In genomic region chr8:106764529-106764928, GRCm38 (mm10) we compare ENCODE assay signal across 19 mouse cellular contexts.
"Had no signal": no experiment of that assay in that cellular context is flagged by ENCODE, and none has a peak within 500 bp of the region (broad histone marks: within the 10 kb centered on the region; RNA-seq: fewer than 3 reads in every experiment).

No protein-coding gene starts in this region.

- DNase-seq: kidney, postnatal 10 days; layer of hippocampus, postnatal 36 days; left cerebral cortex, postnatal 4 days; liver, embryonic 13.5 days; lung, adult 2 months; lung, postnatal 14 days; lung, postnatal 4 days; retina, postnatal 1 day; right cerebral cortex, postnatal 25 days; spleen, adult 18-20 months; thymus, postnatal 25 days had no signal

- ATAC-seq: midbrain, embryonic 15.5 days had no signal

- H3K27me3 ChIP-seq: limb, embryonic 12.5 days; limb, embryonic 15.5 days; liver, embryonic 13.5 days; midbrain, embryonic 15.5 days; neural tube, embryonic 13.5 days; stomach, embryonic 15.5 days had no signal

- H3K36me3 ChIP-seq: limb, embryonic 12.5 days; limb, embryonic 15.5 days; liver, embryonic 13.5 days; midbrain, embryonic 12.5 days; midbrain, embryonic 15.5 days; neural tube, embryonic 13.5 days; stomach, embryonic 15.5 days had no signal

- H3K4me1 ChIP-seq: liver, embryonic 13.5 days had no signal

- H3K4me3 ChIP-seq: left cerebral cortex, adult 2 months; limb, embryonic 12.5 days; limb, embryonic 15.5 days; liver, embryonic 13.5 days; midbrain, embryonic 12.5 days; midbrain, embryonic 15.5 days; myocyte; neural tube, embryonic 13.5 days; stomach, embryonic 15.5 days had no signal

- H3K9ac ChIP-seq: limb, embryonic 12.5 days; limb, embryonic 15.5 days; liver, embryonic 13.5 days; midbrain, embryonic 12.5 days; midbrain, embryonic 15.5 days; neural tube, embryonic 13.5 days; stomach, embryonic 15.5 days had no signal

- H3K4me2 ChIP-seq: limb, embryonic 12.5 days; limb, embryonic 15.5 days; liver, embryonic 13.5 days; midbrain, embryonic 12.5 days; midbrain, embryonic 15.5 days; neural tube, embryonic 13.5 days; stomach, embryonic 15.5 days had no signal

- H3K27ac ChIP-seq: left cerebral cortex, adult 2 months; limb, embryonic 12.5 days; limb, embryonic 15.5 days; liver, embryonic 13.5 days; midbrain, embryonic 12.5 days; midbrain, embryonic 15.5 days; neural tube, embryonic 13.5 days; stomach, embryonic 15.5 days had no signal

- H3K9me3 ChIP-seq: limb, embryonic 12.5 days; limb, embryonic 15.5 days; liver, embryonic 13.5 days; midbrain, embryonic 12.5 days; midbrain, embryonic 15.5 days; neural tube, embryonic 13.5 days; stomach, embryonic 15.5 days had no signal
